Mouse (Mus musculus) bone marrow macrophage, adult 2 months (primary cell): Measurements from ENCODE around the gene Nab1.

ENCODE experiments used
- CTCF ChIP-seq: IDR thresholded peaks from 2 replicates; pipeline ENCODE4 v1.5.1; 2012; ENCODE audit warnings: low read depth, mild to moderate bottlenecking, low read length, moderate library complexity
- POLR2A ChIP-seq: IDR thresholded peaks from 2 replicates; pipeline ENCODE4 v1.6.1; 2012; ENCODE audit warnings: mild to moderate bottlenecking, low read depth, low read length, borderline replicate concordance

GRCm38 (mm10) chr1:52524150-52524549 lies 23.7 kb upstream of the Nab1 start:
- no peak for TF ChIP-seq POLR2A
- no peak for TF ChIP-seq CTCF
